Mouse (Mus musculus) Patski (cell line): ENCODE results near the gene 1600014C23Rik. TPM values are rescaled to one million over a fixed set of nuclear protein-coding genes. Genes with fewer than 3 reads are reported as not detected.

Source experiments
- ATAC-seq: fragments of 100-300 bp; one replicate; pipeline ENCODE4 v1.8.0; 2021
- CTCF ChIA-PET: fragments of 350-600 bp; sonication (Branson Sonifier 250); formaldehyde crosslinking; loops from one replicate; lab custom pipeline; 2022; ENCODE audit warnings: inconsistent platforms; lab: Charles Lee
- POLR2A ChIA-PET: fragments of 350-600 bp; sonication (Branson Sonifier 250); formaldehyde crosslinking; loops from one replicate; lab custom pipeline; 2022; ENCODE audit warnings: antibody characterized with exemption, inconsistent platforms; lab: Charles Lee
- DNase-seq: peaks from one replicate; pipeline ENCODE4 v3.0.0-alpha.2; 2011; ENCODE audit warnings: low read depth, low spot score
- H3K27me3 ChIP-seq: fragments of 371-371 bp; one replicate; pipeline ENCODE4 v1.5.1; 2021
- CTCF ChIP-seq: fragments of 100-300 bp; IDR thresholded peaks from one replicate; pipeline ENCODE4 v1.5.1; 2021
- in situ Hi-C: fragments of 300-500 bp; cut with MboI; formaldehyde crosslinking; loops from 3 replicates; pipeline ENCODE4 v1.11.1; 2018; ENCODE audit warnings: low pct_unique_long_range_greater_than_20kb, mixed read lengths
- polyA plus RNA-seq: library from polyadenylated mRNA; unstranded; gene quantifications from one replicate; pipeline ENCODE4 v1.2.3, GENCODE M21; 2021

Gene 1600014C23Rik
- polyA plus RNA-seq, 1 experiment from 2014 or later: not detected

GRCm38 (mm10) chr17:45766735-45767535 is 33.3 kb upstream of the 1600014C23Rik start:
- in situ Hi-C loops: no loop called here
- no peaks in the 10 kb centered on the region for H3K27me3 ChIP-seq
- ATAC-seq (no peak), DNase-seq (no peak)
- CTCF ChIA-PET: interaction anchor here (1.0 to 1.5 kb wide), 3 partner anchors 20 to 128 kb away, joined by 3 read pairs; no protein-coding TSS in a partner anchor
- POLR2A ChIA-PET: interaction anchor here (0.6 to 0.7 kb wide), 3 partner anchors 25 to 244 kb away, joined by 3 to 5 read pairs (median 4); no protein-coding TSS in a partner anchor
- TF ChIP-seq CTCF: no peak

DNA sequence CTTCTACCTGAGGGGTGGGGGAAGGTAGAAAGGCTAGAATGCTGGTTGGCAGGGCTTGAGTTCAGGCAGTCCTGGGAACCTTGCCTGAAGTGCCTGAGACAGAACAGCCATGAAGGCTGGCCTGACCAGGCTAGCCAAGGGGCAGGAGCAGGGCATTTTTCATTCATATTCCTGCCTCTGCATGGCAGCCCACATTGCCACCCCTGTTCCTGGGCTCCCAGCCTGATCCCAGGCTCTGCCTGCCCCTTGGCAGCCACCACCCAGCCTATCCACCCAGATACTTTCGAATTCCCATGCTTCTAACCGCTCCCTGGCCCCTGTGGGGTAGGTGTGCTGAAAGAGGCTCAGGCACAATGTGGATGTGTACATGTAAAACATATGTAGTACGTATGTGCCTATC is 32.3 kb upstream of the 1600014C23Rik start:
- no peaks in the 10 kb centered on the region for H3K27me3 ChIP-seq
- DNase-seq (no peak), ATAC-seq (no peak)
- TF ChIP-seq CTCF: no peak
- POLR2A ChIA-PET: interaction anchor here (0.6 to 1.1 kb wide), 2 partner anchors 11 to 117 kb away, joined by 3 read pairs; no protein-coding TSS in a partner anchor
- CTCF ChIA-PET: no interaction called here
- in situ Hi-C loops: no loop called here

DNA sequence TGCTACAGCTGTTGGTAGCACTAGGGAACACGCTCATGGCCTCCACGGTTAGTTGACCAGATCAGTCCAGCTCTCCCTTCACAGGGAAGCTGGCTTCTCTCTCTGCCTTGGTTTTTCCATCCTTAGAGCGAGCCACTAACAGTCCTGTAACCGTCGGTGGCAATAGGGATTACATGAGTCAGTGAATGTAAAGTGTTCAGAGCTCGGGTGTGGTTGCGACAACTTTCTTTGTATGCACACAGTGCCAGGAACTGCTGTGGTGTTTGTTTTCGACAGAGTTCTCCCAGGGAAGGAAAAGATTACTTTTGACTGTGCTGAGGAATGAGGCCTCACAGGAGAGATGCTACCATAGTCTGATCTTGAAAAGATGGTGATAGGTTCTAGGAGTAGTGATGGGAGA is 29.5 kb upstream of the 1600014C23Rik start:
- DNase-seq: no peak
- no peaks in the 10 kb centered on the region for H3K27me3 ChIP-seq
- no peak for TF ChIP-seq CTCF
- ChIA-PET CTCF (interaction anchor here (0.9 to 2.0 kb wide), 3 partner anchors 18 to 27 kb away, joined by 3 to 5 read pairs (median 5); no protein-coding TSS in a partner anchor), POLR2A (interaction anchor here (1.1 kb wide), 1 partner anchor 24 kb away, joined by 4 read pairs; no protein-coding TSS in a partner anchor)
- in situ Hi-C loops: no loop called here
- no peak for ATAC-seq

DNA sequence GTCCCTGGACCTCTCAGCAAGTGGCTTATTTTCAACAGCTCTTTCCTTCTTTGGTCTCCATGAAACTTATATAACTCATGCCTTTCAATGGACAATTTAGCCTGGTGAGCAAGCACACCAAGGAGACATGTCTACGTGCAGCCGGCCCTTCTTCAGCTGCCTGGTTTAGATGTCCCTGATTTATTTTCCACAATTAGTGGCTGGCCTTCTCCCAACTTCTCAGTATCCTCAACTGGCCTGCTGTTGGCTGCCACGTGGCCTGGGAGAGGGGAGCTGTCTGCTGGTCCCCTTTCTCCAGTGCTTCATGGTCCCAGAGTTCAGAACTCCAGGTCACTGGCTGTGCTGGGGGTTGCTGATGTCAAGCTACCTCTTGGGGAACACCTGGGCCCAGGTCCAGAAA is 28.3 kb upstream of the 1600014C23Rik start:
- CTCF ChIA-PET: no interaction called here
- in situ Hi-C loops: no loop called here

DNA sequence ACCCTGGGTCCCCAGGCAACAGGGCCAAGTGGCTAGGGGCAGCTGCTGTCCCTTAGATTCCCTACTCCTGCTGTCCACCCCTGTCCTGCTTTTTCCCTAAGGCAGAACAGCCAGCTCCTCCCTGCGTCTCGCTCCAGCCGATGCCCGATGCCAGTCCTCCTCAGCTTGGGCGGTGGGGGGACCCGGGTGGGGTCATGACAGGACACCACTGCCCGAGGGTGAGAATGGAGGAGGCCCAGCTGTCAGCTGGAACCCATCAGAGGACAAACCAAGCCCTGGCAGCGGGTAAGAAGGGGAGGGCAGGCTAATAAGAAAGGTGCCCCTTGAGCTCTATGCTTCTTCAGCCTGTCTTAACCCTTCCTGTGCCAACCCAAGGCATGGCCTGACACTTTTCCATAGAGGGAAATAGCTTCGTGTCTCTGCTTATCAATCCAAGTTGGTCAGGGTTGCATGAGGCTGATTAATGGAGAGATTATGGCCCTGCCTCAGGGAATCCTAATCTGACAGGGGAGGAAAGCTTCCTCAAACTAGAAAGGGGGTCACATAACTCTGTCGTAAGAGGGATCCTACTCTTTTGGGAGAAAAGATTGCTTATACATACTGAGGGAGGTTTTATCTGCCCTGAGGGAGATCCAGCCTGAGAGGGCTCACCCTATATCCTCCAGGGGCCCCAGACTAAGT is 27.5 kb upstream of the 1600014C23Rik start:
- ChIA-PET POLR2A (no interaction called here), CTCF (interaction anchor here (1.7 kb wide), 1 partner anchor 15 kb away, joined by 4 read pairs; no protein-coding TSS in a partner anchor)
- in situ Hi-C loops: no loop called here
- DNase-seq (no peak), ATAC-seq (no peak)
- TF ChIP-seq CTCF: no peak
- H3K27me3 ChIP-seq: no peaks in the 10 kb centered on the region

More for the DNA sequence above, 28.3 kb upstream of the 1600014C23Rik start:
- DNase-seq: no peak
- TF ChIP-seq CTCF: no peak
- POLR2A ChIA-PET: no interaction called here
- H3K27me3 ChIP-seq: no peaks in the 10 kb centered on the region
- no peak for ATAC-seq

- in situ Hi-C loops: no loop called here
- POLR2A ChIA-PET: no interaction called here
- no peaks in the 10 kb centered on the region for H3K27me3 ChIP-seq
- CTCF ChIA-PET: interaction anchor here (1.7 kb wide), 1 partner anchor 16 kb away, joined by 4 read pairs; no protein-coding TSS in a partner anchor
- ATAC-seq (no peak), DNase-seq (no peak)
- TF ChIP-seq CTCF: no peak
Measured at GRCm38 (mm10) chr17:45759751-45760150, 26.1 kb upstream of the 1600014C23Rik start.

- DNase-seq (no peak), ATAC-seq (no peak)
- TF ChIP-seq CTCF: no peak
- ChIA-PET POLR2A (no interaction called here), CTCF (no interaction called here)
- in situ Hi-C loops: no loop called here
- no peaks in the 10 kb centered on the region for H3K27me3 ChIP-seq
Measured at GRCm38 (mm10) chr17:45758808-45759207, 25.2 kb upstream of the 1600014C23Rik start.

- no peak for ATAC-seq
- CTCF ChIA-PET: no interaction called here
- in situ Hi-C loops: no loop called here
- no peak for TF ChIP-seq CTCF
- no peaks in the 10 kb centered on the region for H3K27me3 ChIP-seq
- no peak for DNase-seq
- POLR2A ChIA-PET: no interaction called here
Measured at GRCm38 (mm10) chr17:45757932-45758331, 24.3 kb upstream of the 1600014C23Rik start.

GRCm38 (mm10) chr17:45756831-45757230 is 23.2 kb upstream of the 1600014C23Rik start:
- in situ Hi-C loops: no loop called here
- ATAC-seq (no peak), DNase-seq (no peak)
- ChIA-PET POLR2A (no interaction called here), CTCF (no interaction called here)
- no peaks in the 10 kb centered on the region for H3K27me3 ChIP-seq
- no peak for TF ChIP-seq CTCF

GRCm38 (mm10) chr17:45756391-45756790 is 22.7 kb upstream of the 1600014C23Rik start:
- H3K27me3 ChIP-seq: no peaks in the 10 kb centered on the region
- CTCF ChIA-PET: interaction anchor here (1.0 kb wide), 1 partner anchor 30 kb away, joined by 3 read pairs; no protein-coding TSS in a partner anchor
- no peak for DNase-seq
- ATAC-seq: no peak
- in situ Hi-C loops: no loop called here
- POLR2A ChIA-PET: no interaction called here
- TF ChIP-seq CTCF: no peak
